Comparison of ENCODE assay signal across 9 mouse cellular contexts in genomic region chr13:37468304-37469178, GRCm38 (mm10).
DNase-seq lines count a peak whose midpoint lies in the region; ATAC-seq and TF ChIP-seq lines count a peak whose summit lies in the region.
"Had no signal": no experiment of that assay in that cellular context is flagged by ENCODE, and none has a peak within 500 bp of the region (broad histone marks: within the 10 kb centered on the region; RNA-seq: fewer than 3 reads in every experiment).

No protein-coding gene starts in this region.

- peak; percentile 66 to 73 for DNase-seq in cerebellum, postnatal 10 days
- DNase-seq in cerebellum, adult 8-10 months, result no peak
- DNase-seq in layer of hippocampus, adult 2 months (ENCODE audit: low spot score in 2 of 2), result no peak
- no peak for DNase-seq in layer of hippocampus, adult 11-12 months (ENCODE audit: low spot score)
- peak; percentile 70 for DNase-seq in lung, embryonic 14.5 days
- no peak for DNase-seq in thymus, postnatal 4 days

- no peak overlapping the region; the same call in 1 of the 2 replicates for H3K4me3 ChIP-seq in layer of hippocampus, adult 2 months
- H3K4me3 ChIP-seq in lung, embryonic 14.5 days (ENCODE audit: low read depth, low read length), result no peak overlapping the region
- no peak overlapping the region for H3K4me3 ChIP-seq in small intestine, adult 2 months (ENCODE audit: low read depth, low read length)

- H3K27me3 ChIP-seq in lung, embryonic 14.5 days (ENCODE audit: insufficient read depth, low read length), result no peaks in the 10 kb centered on the region
- no peaks in the 10 kb centered on the region for H3K27me3 ChIP-seq in small intestine, adult 2 months (ENCODE audit: control insufficient read depth, insufficient read depth, low read length)

- H3K4me2 ChIP-seq in lung, embryonic 14.5 days, result peak overlapping the region; percentile 48

- WGBS in lung, embryonic 14.5 days, result 30% methylated on average over 17 of the region's 17 CpGs
- 34% methylated on average over 17 of the region's 17 CpGs for WGBS in small intestine, adult 2 months

- TF ChIP-seq POLR2A in small intestine, adult 2 months (IDR thresholded peaks at IDR 0.05; ENCODE audit: low read depth, low read length), result no peak

- peaks cover 15% of the 10 kb centered on the region for H3K4me1 ChIP-seq in lung, embryonic 14.5 days (ENCODE audit: insufficient read depth)
- H3K4me1 ChIP-seq in small intestine, adult 2 months (ENCODE audit: control insufficient read depth, insufficient read depth, insufficient read length, low read length), result peaks cover 22% of the 10 kb centered on the region

- peak; percentile 69 for ATAC-seq in lung, embryonic 14.5 days (ENCODE audit: insufficient read depth)
- ATAC-seq in megakaryocyte, adult 5-6 weeks (ENCODE audit: poor library complexity, severe bottlenecking), result no peak
- ATAC-seq: activated CD4-positive, CD25-positive, alpha-beta regulatory T cell, adult 4 months had no signal

- H3K27ac ChIP-seq in layer of hippocampus, adult 2 months, result peak overlapping the region; percentile 89
- H3K27ac ChIP-seq in lung, embryonic 14.5 days (ENCODE audit: low read depth), result peak overlapping the region; percentile 94
- peak overlapping the region; percentile 53 for H3K27ac ChIP-seq in small intestine, adult 2 months (ENCODE audit: insufficient read depth, low read depth, low read length)

- TF ChIP-seq CTCF in layer of hippocampus, adult 2 months (conservative IDR thresholded peaks at IDR 0.05), result no peak
- TF ChIP-seq CTCF in lung, embryonic 14.5 days (IDR thresholded peaks at IDR 0.05; ENCODE audit: low read depth), result no peak
- no peak for TF ChIP-seq CTCF in small intestine, adult 2 months (IDR thresholded peaks at IDR 0.05; ENCODE audit: extremely low read depth, insufficient read length, insufficient replicate concordance, low read depth, low read length)

- no peaks in the 10 kb centered on the region for H3K9me3 ChIP-seq in lung, embryonic 14.5 days (ENCODE audit: low read depth, low read length)

- no peaks in the 10 kb centered on the region for H3K36me3 ChIP-seq in lung, embryonic 14.5 days (ENCODE audit: insufficient read depth)
- no peaks in the 10 kb centered on the region for H3K36me3 ChIP-seq in small intestine, adult 2 months (ENCODE audit: control insufficient read depth, insufficient read depth, low read length)

- H3K9ac ChIP-seq in lung, embryonic 14.5 days, result peak overlapping the region; percentile 44

Comparison
In these comparisons a context has a peak if more than half of its experiments do, and no peak if none do; other contexts are left out.
1. DNase-seq: peak in cerebellum, postnatal 10 days (2 of 2) and lung, embryonic 14.5 days (single experiment); none in cerebellum, adult 8-10 months (single experiment), layer of hippocampus, adult 2 months (0 of 2), layer of hippocampus, adult 11-12 months (single experiment) and thymus, postnatal 4 days (single experiment).
2. Peak in every context shown above with its lines, with median percentiles within 50 percentile points of each other: H3K27ac ChIP-seq.